Mouse (Mus musculus) testis, postnatal 10 days (tissue): Measurements from ENCODE around the gene Olfr857.
"Not testable (repeated sequence)": the region's sequence is repeated elsewhere in the genome, so short reads cannot be mapped to it uniquely, and the experiment has no call there.

Source experiments
- DNase-seq: peaks from one replicate; pipeline ENCODE4 v3.0.0; 2021; ENCODE audit warnings: low spot score

The Olfr857 gene

GRCm38 (mm10) chr9:19709133-19709532 is at the start of gene Olfr857:
TSS of gene Olfr857 (plus strand) at chr9:19709433.
- no peak for DNase-seq

- no peak for DNase-seq
Measured at GRCm38 (mm10) chr9:19690281-19690680, 19.0 kb upstream of the Olfr857 start.

GRCm38 (mm10) chr9:19691426-19691825 is 17.8 kb upstream of the Olfr857 start:
- DNase-seq, result no peak

- DNase-seq, result no peak
Measured at GRCm38 (mm10) chr9:19692430-19692829, 16.8 kb upstream of the Olfr857 start.

GRCm38 (mm10) chr9:19694285-19694684 is 14.9 kb upstream of the Olfr857 start:
- DNase-seq, result not testable (repeated sequence)

GRCm38 (mm10) chr9:19694898-19695379 is 14.3 kb upstream of the Olfr857 start:
- DNase-seq, result not testable (repeated sequence)

- not testable (repeated sequence) for DNase-seq
Measured at GRCm38 (mm10) chr9:19704546-19704945, 4.7 kb upstream of the Olfr857 start.
